Mouse (Mus musculus): ENCODE data around the gene Ensa.
A peak's percentile ranks its signal among the peaks of the same experiment; 100 is the strongest.
"Not testable (repeated sequence)": the region's sequence is repeated elsewhere in the genome, so short reads cannot be mapped to it uniquely, and the experiment has no call there.

Gene Ensa

DNA sequence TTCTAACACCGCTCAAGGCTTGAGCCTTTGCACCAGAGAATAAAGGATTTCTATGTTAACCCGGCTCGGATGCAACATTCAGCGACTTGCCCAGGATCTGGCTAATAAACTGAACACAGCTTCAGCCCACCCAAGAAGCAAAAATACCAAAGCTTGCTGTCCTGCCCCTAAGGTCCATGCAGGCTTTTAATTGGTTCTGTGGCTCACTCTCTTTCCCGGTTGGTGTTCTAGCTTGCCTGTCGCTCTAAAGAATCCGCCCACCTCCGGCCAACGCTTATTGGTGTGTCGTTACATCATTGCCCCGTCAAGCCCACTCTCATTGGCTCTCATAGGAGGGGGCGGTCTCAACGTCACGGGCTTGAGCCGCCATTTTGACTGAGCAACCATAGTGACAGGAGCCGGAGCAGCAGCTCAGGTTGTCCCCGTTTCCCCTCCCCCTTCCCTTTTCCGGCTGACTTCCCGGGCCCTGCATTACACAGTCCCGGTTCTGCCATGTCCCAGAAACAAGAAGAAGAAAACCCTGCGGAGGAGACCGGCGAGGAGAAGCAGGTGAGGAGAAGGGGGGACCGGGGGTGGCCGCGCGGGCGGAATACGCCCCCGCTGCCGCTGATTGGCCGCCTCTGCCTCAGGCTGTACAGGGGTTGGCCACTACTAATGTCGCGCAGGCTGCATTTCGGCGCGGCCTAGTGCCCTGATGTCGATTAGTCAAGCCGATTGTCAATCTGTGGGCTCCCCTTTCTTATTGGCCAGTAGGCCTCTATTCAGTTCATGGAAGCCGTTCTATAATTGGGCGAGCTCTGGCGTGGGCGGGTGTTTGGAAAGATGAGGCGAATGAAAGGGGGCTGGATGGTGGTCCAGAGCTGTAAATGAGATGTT, at the start of gene Ensa:
TSS of gene Ensa (plus strand) at position 366 of the 876 bp plus-strand sequence.
- DNase-seq (ENCODE audit: low spot score), result peak; percentile 99

DNA sequence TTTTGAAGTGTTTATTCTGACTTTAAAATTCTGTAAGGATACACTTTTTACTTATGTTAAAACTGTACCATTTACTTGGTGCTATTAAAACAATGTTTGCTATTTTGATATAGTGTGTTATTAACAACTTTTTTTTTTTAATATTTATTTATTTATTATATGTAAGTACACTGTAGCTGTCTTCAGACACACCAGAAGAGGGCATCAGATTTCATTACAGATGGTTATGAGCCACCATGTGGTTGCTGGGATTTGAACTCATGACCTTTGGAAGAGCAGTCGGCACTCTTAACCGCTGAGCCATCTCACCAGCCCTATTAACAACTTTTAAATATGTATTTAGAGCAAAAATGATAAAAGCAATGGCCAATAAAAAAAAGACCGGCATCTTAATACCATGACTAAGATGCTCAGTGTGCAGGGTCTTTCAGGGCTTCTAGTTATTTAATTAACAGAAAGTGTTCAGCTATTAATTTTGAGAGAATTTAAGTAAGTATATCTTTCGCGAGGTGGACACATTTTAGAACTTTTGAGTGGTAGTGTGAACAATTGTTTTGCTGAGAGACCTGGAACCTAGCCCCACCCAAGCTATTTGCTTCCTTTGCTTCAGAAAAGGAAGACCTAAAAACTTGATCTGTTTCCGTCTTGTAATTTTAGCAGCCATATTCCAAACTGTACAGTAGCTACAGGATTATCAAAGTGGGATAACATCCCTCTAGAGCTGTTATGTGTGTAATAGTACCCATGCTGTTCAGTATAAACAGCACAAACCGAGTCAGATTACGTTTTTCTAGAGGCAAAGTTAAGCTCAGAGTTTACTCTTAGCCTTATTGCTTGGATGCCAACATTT, 36.8 kb upstream of the Ensa start:
- DNase-seq (ENCODE audit: low spot score), result no peak

DNA sequence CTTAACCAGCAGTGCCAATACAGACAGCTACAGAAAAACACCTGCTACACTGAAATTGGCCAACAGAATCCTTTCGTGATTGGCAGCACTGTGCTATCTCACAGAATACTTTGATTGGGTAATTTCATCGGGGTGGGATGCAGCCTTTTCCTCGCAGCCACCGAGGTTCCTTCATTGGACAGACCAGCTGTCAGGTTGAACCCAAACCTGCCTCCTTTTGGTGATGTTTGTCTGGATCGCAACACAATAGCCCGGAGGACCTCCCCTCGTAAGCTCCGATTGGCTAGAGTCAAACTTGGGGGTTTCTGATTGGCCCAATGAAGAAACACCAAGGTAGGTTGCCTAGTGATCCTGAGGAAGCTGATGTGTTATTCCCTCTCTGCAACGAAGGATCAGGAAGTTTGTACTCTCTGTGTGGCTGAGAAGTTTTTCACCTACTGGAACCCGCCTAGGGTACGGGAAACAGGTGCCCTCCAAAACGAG, 36.1 kb upstream of the Ensa start, which contains the start of gene Golph3l:
TSS of gene Golph3l (plus strand) at position 331 of the 483 bp plus-strand sequence.
- peak; percentile 97 for DNase-seq (ENCODE audit: low spot score)

DNA sequence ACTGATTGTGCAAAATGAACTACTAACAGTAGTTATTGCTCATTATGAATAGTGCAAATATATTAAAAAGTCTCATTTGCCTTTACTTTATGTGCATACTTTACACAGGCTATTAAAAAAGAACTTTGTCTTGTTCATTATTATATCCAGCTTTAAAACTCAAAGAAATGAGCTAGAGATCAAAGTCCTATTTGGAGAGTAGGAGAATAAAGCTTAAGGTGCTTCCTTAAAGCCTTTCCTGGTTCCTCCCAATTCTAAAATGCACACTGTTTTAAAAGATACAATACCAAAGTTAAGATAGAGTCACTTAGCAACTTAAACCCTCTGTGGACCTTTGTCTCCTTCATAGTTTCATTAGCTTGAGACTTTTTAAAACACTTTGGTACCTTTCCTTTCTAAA, 26.1 kb upstream of the Ensa start:
- no peak for DNase-seq (ENCODE audit: low spot score)

DNA sequence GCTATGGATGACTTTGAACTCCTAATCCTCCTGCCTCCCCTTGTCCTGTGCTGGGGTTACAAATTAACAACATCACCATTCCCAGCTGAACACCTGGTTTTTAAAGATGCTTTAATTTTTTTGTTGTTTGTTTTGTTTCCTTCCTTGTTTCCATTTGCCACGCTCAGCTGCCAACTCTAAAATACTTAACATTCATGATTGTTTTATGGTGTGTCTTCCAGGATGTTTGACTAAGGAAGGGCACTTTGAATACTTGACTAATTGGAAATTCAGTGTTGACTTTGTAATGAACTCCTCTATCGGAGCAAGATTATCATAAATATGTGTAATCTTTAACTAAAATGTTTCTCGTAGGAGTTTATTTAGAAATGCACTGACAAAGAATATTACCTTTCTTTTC, 23.5 kb upstream of the Ensa start:
- DNase-seq (ENCODE audit: low spot score), result no peak

DNA sequence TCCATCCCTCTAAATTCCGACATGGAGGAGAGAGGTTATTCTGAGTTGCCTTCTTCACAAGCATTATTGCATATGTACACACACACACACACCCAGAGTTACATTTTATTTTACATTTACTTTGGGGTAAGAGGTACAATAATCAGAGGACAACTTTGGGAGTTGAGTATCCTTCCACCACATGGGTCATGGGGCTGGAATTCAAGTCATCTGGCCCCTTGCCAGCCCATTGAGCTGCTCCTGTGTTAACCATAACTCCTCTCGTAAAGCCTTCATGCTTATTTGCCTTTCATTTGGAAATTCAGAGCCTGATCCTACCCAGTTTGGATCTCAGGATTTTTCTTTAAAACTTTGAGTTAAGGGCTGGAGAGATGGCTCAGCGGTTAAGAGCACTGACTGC, 18.7 kb upstream of the Ensa start:
- no peak for DNase-seq (ENCODE audit: low spot score)

DNA sequence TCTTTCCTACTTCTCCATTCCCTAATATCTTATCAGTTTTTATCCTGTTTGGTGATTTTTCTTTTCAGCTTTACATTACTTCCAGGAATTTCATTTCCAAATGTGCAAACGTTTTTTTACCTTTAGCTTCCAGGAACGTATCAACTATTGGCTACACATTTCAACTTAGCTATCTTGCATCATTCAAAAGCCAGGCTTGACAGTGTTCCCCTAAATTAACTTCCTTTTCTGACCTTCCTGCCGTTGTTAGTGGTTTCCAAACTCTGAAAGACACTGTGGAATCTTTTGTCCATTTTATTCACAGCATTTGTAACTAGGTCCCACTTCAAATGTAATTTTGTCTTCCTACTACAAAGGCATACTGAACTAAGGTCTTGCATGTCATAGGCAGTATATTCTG, 15.6 kb upstream of the Ensa start:
- no peak for DNase-seq (ENCODE audit: low spot score)

DNA sequence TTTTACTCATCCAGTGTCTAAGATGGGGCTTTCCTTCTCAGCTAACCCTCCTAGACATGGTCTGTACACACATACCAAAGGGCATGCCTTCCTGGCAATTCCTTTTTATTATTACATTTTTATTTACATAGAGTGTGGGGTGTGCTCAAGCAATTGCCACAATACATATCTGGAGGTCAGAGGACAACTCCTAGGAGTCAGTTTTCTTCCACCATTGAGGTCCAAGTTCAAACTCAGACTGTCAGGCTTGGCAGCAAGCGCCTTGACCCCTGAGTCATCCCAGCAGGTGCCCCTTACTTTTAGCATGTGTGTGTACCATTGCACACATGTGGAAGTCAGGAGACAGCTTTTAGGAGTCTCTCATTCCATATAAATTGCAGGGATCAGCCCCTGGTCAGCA, 10.8 kb upstream of the Ensa start:
- no peak for DNase-seq (ENCODE audit: low spot score)

DNA sequence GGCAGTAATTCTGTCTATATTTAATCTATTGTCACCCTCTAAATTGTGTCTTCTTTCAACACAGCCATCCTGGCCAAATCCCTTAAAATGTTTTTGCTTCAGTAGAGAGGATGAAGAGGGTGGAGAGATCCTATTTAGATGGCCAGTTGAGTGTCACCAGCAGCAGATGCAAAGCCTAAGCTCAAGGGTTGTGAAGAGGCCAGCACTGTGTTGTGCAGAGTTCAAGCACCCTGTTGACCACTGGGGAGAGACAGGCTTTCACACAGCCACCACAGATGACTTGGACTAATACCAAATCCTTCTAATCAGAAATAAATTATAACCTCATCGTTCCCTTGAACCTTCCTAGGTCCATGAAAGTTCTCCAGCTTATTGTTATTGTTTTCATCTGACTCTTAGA, 6.3 kb upstream of the Ensa start:
- no peak for DNase-seq (ENCODE audit: low spot score)

DNA sequence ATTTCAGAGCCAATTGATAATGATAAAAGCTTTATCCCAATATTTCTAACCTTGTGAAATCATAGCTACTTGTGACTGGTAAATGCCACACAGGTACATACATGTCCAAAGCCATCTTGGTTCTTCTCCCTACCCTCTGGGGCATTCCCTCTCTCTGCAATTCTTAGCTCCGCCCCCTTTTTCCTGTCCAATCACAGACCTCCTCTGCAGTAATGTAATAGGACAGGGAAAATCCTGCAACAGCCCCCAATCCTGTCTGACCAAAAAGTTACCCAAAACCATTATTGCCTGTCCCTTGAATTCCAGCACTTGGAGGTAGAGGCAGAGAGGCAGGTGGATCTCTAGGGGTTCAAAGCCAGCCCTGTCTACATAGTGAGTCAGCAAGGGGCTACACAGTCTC, 3.6 kb upstream of the Ensa start:
- no peak for DNase-seq (ENCODE audit: low spot score)

DNA sequence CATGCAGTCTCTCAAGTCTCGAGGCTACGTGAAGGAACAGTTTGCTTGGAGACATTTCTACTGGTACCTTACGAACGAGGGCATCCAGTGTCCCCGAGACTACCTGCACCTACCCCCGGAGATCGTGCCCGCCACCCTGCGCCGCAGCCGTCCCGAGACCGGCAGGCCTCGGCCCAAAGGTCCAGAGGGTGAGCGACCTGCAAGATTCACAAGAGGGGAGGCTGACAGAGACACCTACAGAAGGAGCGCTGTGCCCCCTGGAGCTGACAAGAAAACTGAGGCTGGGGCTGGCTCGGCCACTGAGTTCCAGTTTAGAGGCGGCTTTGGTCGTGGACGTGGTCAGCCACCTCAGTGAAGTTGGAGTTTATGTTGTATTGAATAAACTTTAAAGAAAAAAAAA, 2.4 kb upstream of the Ensa start:
- not testable (repeated sequence) for DNase-seq (ENCODE audit: low spot score)

DNA sequence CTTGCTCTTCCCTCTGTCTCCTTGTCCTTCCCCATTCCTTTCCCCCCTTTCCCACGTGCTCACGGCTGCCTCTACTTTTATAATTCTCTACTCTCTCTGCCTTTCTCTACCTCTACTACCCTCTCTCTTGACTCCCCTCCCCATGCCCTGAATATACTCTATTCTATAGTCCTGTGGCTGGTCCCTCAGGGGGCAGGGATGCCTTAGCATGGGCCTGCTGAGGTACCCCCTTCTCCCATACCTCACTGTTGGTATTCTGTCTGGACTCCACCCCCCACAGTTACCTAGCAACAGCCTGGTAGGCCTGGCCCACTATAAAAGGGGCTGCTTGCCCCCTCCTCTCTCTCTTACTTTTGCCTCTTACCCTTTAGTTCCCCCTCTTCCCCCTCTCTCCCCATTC, 1.2 kb upstream of the Ensa start:
- DNase-seq (ENCODE audit: low spot score), result no peak

DNA sequence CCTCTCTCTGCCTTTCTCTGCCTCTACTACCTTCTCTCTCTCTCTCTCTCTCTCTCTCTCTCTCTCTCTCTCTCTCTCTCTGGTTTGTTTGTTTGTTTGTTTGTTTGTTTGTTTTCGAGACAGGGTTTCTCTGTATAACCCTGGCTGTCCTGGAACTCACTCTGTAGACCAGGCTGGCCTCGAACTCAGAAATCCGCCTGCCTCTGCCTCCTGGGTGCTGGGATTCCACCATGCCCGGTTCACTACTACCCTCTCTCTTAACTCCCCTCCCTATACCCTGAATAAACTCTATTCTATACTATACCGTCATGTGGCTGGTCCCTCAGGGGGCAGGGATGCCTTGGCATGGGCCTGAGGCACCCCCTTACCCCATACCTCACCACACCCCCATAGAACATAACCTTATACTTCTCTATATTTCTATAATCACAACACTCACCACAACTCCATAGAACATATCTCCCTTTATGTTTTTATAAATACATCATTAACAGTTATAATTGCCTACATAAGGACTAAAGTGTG, 740 bp upstream of the Ensa start:
- DNase-seq (ENCODE audit: low spot score), result not testable (repeated sequence)

DNA sequence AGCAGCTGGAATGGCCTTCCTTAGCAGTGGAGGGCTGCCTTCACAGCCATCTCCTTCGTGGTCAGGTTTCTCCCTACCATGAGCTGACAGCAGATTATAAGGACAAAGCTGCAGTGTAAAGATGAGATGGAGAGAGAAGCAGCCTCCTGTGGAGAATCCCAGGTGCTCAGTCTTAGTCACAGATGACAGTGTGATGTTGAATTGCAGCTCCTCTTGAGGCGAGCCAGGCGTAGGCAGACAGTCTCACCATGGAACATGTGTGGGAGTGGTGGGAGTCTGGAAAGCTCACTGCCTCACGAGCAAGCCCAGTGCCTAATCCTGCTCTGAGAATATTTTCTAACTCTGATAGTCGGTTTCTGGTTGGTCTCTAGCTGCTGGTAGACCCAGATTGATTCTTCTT, 3.0 kb downstream of the Ensa start:
- no peak for DNase-seq (ENCODE audit: low spot score)

DNA sequence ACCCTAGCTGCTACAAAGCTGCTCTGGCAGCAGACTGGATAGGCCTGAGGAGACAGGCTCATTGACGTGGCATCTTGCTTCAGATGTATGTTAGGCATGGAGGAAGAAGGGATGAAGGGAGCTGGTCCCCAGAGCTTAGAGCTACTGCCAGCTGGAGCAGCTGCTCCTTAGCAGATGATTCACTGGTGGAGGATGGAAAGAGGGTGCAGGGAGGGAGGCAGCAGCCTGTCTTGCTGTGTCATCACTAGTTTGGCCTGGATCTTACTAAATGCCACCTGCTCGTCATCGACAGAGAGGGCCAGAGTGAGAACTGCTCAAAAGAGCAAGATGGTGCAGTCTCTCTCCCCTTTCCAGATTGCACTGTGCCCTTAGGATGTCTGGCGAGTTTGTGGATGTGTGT, 5.0 kb downstream of the Ensa start:
- DNase-seq (ENCODE audit: low spot score), result no peak

DNA sequence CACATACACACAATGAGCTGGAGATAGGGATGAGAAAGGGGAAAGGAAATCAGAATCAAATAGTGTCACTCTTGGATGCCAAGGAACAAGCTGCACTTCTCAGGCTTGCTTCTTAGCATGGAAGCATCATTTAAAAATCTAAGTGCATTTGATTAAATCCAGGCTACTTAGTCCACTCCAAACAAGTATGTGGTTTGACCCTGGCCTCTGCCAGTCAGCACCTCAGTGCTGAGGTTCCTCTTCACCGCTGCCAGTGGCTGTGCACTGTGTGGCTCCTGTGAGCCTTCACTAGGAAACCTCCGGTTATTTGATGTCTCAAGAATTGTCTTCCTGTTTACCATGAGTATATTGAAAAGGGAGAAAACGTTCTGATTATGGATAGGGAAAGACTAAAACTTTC, 6.1 kb downstream of the Ensa start:
- DNase-seq (ENCODE audit: low spot score), result no peak

DNA sequence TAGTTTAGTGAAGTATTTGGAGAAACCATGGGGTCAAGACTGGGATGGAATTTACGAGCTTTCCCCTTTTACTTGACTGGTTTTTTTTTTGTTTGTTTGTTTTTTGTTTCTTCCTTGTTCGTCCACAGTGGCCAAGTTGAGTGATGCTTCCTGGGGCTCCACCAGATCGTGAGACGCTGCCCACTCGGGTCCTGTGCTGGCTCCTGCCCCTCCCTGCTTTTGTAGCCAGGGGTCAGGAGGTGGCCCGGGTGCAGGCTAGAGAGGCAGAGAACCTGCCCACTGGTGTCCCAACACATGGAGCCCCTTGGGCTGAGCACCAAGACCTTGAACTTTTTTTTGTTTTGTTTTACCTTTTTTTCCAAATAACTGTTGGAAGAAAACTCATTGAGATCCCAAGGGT, 6.5 kb downstream of the Ensa start:
- DNase-seq (ENCODE audit: low spot score), result no peak

DNA sequence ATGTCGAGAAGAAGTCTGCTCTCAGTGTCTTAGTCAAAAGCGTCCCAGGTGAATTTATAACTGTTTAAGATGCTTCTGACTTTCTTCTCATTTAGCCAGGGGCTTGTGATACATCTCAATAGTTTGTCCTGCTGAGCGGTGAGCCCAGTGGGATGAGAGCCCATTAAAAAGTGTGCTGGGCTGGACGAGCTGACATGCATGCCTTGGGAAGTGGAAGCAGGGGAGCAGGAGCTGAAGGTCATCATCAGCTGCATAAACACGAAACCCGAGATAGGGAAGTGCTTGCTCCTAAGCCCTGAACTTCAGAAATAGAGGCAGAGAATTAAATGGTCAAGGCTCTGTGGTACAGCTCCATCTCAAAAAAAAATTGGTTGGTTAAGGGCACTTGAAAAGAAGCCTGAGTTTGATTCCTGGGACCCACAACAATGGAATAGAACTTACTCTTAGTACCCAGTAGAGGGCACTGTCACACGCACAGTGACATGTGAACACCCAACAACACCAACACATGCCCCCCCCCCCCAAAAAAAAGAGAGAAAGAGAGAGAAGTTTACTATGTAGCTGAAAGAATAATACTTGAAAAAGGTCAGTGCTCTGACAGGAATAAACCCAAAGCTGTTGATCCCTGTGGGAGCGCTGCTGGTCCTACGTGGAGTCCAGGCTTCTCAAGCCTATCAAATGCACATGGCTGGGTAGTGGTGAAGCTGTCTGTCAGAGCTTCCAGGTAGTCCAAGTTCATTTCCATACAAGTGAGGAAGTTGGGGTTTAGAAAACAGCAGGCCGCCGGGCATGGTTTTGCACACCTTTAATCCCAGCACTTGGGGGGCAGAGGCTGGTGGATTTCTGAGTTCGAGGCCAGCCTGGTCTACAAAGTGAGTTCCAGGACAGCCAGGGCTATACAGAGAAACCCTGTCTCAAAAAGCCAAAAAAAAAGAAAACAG, 8.1 kb downstream of the Ensa start:
- DNase-seq (ENCODE audit: low spot score), result peak; percentile 70

DNA sequence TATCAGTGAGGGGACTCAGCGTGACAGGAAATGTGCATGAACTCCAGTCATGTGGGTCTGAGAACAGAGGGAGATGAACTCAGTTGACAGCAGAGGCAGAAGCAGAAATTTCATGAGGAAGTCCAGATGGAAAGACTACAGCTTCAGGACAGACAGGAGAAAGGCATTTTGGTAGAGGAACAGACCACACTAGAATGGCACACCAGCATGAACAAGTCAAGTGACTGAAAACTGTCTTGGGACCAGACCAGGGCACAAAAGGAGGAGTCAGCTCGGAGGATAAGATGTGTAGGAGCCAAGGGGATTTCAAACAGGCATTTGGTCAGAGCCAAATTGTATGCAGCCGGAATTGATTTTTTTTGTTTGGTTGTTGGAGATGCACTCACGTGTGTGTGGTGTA, 10.8 kb downstream of the Ensa start:
- no peak for DNase-seq (ENCODE audit: low spot score)

DNA sequence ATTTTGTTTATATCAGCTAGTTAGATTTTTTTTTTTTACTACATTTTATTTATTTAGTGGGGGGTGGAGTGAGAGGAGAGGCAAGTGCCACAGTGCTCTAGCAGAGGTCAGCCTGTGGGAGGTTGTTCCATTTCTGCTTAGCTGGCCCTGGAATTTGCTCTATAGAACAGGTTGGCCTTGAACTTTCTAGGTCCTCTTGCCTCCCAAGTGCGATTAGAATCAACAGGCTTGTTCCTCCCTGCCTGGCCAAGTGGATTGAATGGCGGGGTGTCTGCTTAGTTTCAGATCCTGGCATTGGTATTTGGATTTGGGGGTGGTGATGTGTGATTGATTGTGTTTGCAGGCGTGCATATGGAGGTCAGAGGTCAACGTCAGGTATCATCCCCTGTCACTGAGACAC, 11.3 kb downstream of the Ensa start:
- no peak for DNase-seq (ENCODE audit: low spot score)

DNA sequence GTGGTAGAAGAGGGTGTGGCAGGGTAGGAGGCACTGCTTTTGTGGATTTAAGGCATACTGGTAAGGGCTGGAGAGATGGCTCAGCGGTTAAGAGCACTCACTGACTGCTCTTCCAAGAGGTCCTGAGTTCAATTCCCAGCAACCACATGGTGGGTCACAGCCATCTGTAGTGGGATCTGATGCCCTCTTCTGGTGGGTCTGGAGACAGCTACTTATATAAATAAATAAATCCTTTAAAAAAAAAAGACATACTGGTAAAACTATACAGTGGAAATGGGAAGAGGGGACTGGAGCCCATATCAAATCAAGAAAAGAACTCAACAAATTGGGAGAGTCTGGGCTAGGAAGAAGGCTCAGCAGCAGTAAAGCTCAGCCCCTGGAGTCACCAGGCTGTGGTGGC, 14.9 kb downstream of the Ensa start:
- no peak for DNase-seq (ENCODE audit: low spot score)

DNA sequence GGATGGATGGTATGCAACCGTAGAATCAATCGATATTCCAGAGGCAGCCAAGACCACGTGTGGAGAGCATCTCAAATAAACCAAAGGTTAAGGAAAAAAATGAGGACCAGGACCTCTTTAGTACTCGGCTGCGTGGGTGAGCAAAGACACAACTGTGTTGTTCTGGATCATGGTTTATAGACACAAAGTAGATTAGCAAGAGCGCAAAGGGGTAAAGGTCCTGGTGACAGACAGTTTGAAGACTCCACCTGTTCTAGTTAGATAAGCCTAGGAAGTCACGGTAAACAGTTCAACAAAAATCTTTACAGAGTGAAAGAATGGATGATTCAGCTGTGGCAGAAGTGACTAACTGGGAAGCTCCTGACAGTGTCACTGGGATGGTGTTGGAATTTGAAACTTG, 18.3 kb downstream of the Ensa start:
- DNase-seq (ENCODE audit: low spot score), result no peak

Data from retina, embryonic 14.5 days (tissue).